Mouse (Mus musculus) heart, adult 11 months (tissue): ENCODE measurements at regions not wholly inside any gene's neighbourhood (a gene's known extent, or its start where the extent isn't known, plus 50 kb on each side); places are given as distances from the start of the nearest gene placed in this dataset.

Source experiments
- DNase-seq: peaks from one replicate; pipeline ENCODE4 v3.0.0; 2022

- peak; percentile 91 for DNase-seq
These were observed 282.0 kb downstream of the Gm49356 start for GRCm38 (mm10) chr15:59171120-59171519.

- peak; percentile 91 for DNase-seq
These were observed 284.6 kb downstream of the Gm49356 start for GRCm38 (mm10) chr15:59173452-59174245.

GRCm38 (mm10) chr15:59174246-59174751, 285.2 kb downstream of the Gm49356 start:
- DNase-seq = peak; percentile 95

- DNase-seq = peak; percentile 76
These were observed 285.9 kb downstream of the Gm49356 start for GRCm38 (mm10) chr15:59174893-59175531.

GRCm38 (mm10) chr15:59180076-59180475, 291.0 kb downstream of the Gm49356 start:
- peak; percentile 76 for DNase-seq

- DNase-seq = peak; percentile 87
These were observed 295.4 kb downstream of the Gm49356 start for GRCm38 (mm10) chr15:59184461-59184860.

- DNase-seq = peak; percentile 88
These were observed 298.5 kb downstream of the Gm49356 start for GRCm38 (mm10) chr15:59187566-59187965.

GRCm38 (mm10) chr15:59188371-59188770, 299.3 kb downstream of the Gm49356 start:
- DNase-seq = peak; percentile 92

- DNase-seq = peak; percentile 91
These were observed 301.4 kb downstream of the Gm49356 start for GRCm38 (mm10) chr15:59190511-59190910.

GRCm38 (mm10) chr15:59194421-59194820, 305.3 kb downstream of the Gm49356 start:
- peak; percentile 99 for DNase-seq

GRCm38 (mm10) chr15:59196351-59196750, 307.3 kb downstream of the Gm49356 start:
- DNase-seq = peak; percentile 85

- DNase-seq = peak; percentile 99
These were observed 308.6 kb downstream of the Gm49356 start for GRCm38 (mm10) chr15:59197455-59198391.

- DNase-seq = peak; percentile 79
These were observed 312.3 kb downstream of the Gm49356 start for GRCm38 (mm10) chr15:59201386-59201785.

GRCm38 (mm10) chr15:59201894-59202670, 313.0 kb downstream of the Gm49356 start:
- DNase-seq = peak; percentile 98

GRCm38 (mm10) chr15:59203097-59203849, 314.2 kb downstream of the Gm49356 start:
- no peak for DNase-seq

GRCm38 (mm10) chr15:59203850-59204625, 314.9 kb downstream of the Gm49356 start:
- DNase-seq = peak; percentile 94

- DNase-seq = peak; percentile 92
These were observed 316.0 kb downstream of the Gm49356 start for GRCm38 (mm10) chr15:59205091-59205490.

- DNase-seq = peak; percentile 97
These were observed 316.4 kb downstream of the Gm49356 start for GRCm38 (mm10) chr15:59205544-59205943.

- DNase-seq = no peak
These were observed 317.5 kb downstream of the Gm49356 start for GRCm38 (mm10) chr15:59206636-59207035.

- DNase-seq = no peak
These were observed 318.9 kb downstream of the Gm49356 start for GRCm38 (mm10) chr15:59207976-59208375.
